8 mouse cellular contexts compared by ENCODE assay signal in genomic region chr7:120124844-120125243, GRCm38 (mm10). TPM values are rescaled to one million over a fixed set of nuclear protein-coding genes. Genes with fewer than 3 reads are reported as not detected.
A peak's percentile ranks its signal among the peaks of the same experiment; 100 is the strongest.
DNase-seq lines count a peak whose midpoint lies in the region; ATAC-seq lines count a peak whose summit lies in the region.

No protein-coding gene starts in this region.

- H3K9me3 ChIP-seq in hindbrain, embryonic 11.5 days (ENCODE audit: control insufficient read depth, low read length): no peaks in the 10 kb centered on the region
- H3K9me3 ChIP-seq in lung, embryonic 15.5 days: no peaks in the 10 kb centered on the region

- ATAC-seq in hindbrain, embryonic 11.5 days (ENCODE audit: low FRiP score): peak; percentile 79
- ATAC-seq in lung, embryonic 15.5 days (ENCODE audit: borderline replicate concordance, extremely low read depth, low FRiP score, low TSS enrichment): peak; percentile 81

- no peaks in the 10 kb centered on the region for H3K4me1 ChIP-seq in hindbrain, embryonic 11.5 days (replicated peaks; ENCODE audit: control insufficient read depth, insufficient read depth, low read length)
- peaks cover 35% of the 10 kb centered on the region for H3K4me1 ChIP-seq in lung, embryonic 15.5 days

- H3K4me2 ChIP-seq in hindbrain, embryonic 11.5 days (replicated peaks; ENCODE audit: low read depth, low read length): no peak overlapping the region
- no peak overlapping the region for H3K4me2 ChIP-seq in lung, embryonic 15.5 days

- DNase-seq in Muller cell, postnatal 12 days (ENCODE audit: inconsistent ontology term): peak; percentile 83
- DNase-seq in cerebellum, adult 8-10 months: peak; percentile 66
- DNase-seq in frontal cortex, adult 2 months (ENCODE audit: extremely low spot score in 1 of 2, low spot score in 1 of 2): peak; percentile 41 to 89
- DNase-seq in hindbrain, embryonic 11.5 days (ENCODE audit: low spot score): peak; percentile 83
- DNase-seq in layer of hippocampus, adult 9-11 months: peak; percentile 76
- DNase-seq in ovary, postnatal 36 days (ENCODE audit: low spot score): peak; percentile 41
- peak; percentile 65 for DNase-seq in urinary bladder, postnatal 36 days (ENCODE audit: low spot score in 2 of 2)

- no peak overlapping the region for H3K27ac ChIP-seq in hindbrain, embryonic 11.5 days (ENCODE audit: low read depth, low read length)
- H3K27ac ChIP-seq in lung, embryonic 15.5 days: peak overlapping the region; percentile 59; the same call in 1 of the 2 replicates

- no peaks in the 10 kb centered on the region for H3K36me3 ChIP-seq in hindbrain, embryonic 11.5 days (ENCODE audit: control insufficient read depth, insufficient read depth, low read length)
- H3K36me3 ChIP-seq in lung, embryonic 15.5 days: peaks cover 8% of the 10 kb centered on the region

- no peaks in the 10 kb centered on the region for H3K27me3 ChIP-seq in hindbrain, embryonic 11.5 days (ENCODE audit: control insufficient read depth, insufficient read depth, low read length)
- H3K27me3 ChIP-seq in lung, embryonic 15.5 days: no peaks in the 10 kb centered on the region

- H3K9ac ChIP-seq in hindbrain, embryonic 11.5 days (ENCODE audit: low read depth, low read length): no peak overlapping the region
- H3K9ac ChIP-seq in lung, embryonic 15.5 days: no peak overlapping the region

- no peak overlapping the region for H3K4me3 ChIP-seq in hindbrain, embryonic 11.5 days (ENCODE audit: low read depth, low read length)
- H3K4me3 ChIP-seq in lung, embryonic 15.5 days: no peak overlapping the region

- 8% methylated on average over 3 of the region's 3 CpGs for WGBS in hindbrain, embryonic 11.5 days
- 0% methylated on average over 3 of the region's 3 CpGs for WGBS in lung, embryonic 15.5 days

RNA-seq across cellular contexts. Expression of gene Zp2, which starts 20.2 kb away (rescaled TPM):
- 0.24 and 0.32 TPM in 2 replicates for polyA plus RNA-seq in frontal cortex, adult 2 months (2012; rRNA removed)
- not detected in 2 replicates for polyA plus RNA-seq in hindbrain, embryonic 11.5 days (2014; fragmentation: Nextera tagmentation; extraction: Ambion mirVana)
- not detected in 2 replicates for polyA plus RNA-seq in lung, embryonic 15.5 days (2015; fragmentation: Nextera tagmentation; extraction: Ambion mirVana)

RNA-seq across cellular contexts. Expression of gene Tmem159, which starts 22.7 kb away (rescaled TPM):
- 12.0 and 14.8 TPM in 2 replicates for polyA plus RNA-seq in frontal cortex, adult 2 months (2012; rRNA removed)
- 19.1 and 22.2 TPM in 2 replicates for polyA plus RNA-seq in hindbrain, embryonic 11.5 days (2014; fragmentation: Nextera tagmentation; extraction: Ambion mirVana)
- polyA plus RNA-seq in lung, embryonic 15.5 days (2015; fragmentation: Nextera tagmentation; extraction: Ambion mirVana): 42.5 and 43.7 TPM in 2 replicates

RNA-seq across cellular contexts. Expression of gene Dnah3, which starts 29.8 kb away (rescaled TPM):
- 0.02 and 0.06 TPM in 2 replicates for polyA plus RNA-seq in frontal cortex, adult 2 months (2012; rRNA removed)
- polyA plus RNA-seq in hindbrain, embryonic 11.5 days (2014; fragmentation: Nextera tagmentation; extraction: Ambion mirVana): 0.34 TPM in 1 of 2 replicates, not detected in the other
- 0.40 and 0.60 TPM in 2 replicates for polyA plus RNA-seq in lung, embryonic 15.5 days (2015; fragmentation: Nextera tagmentation; extraction: Ambion mirVana)

RNA-seq across cellular contexts. Expression of gene Anks4b, which starts 48.8 kb away (rescaled TPM):
- 0.06 and 0.12 TPM in 2 replicates for polyA plus RNA-seq in frontal cortex, adult 2 months (2012; rRNA removed)
- 0.08 TPM in 1 of 2 replicates, not detected in the other for polyA plus RNA-seq in hindbrain, embryonic 11.5 days (2014; fragmentation: Nextera tagmentation; extraction: Ambion mirVana)
- not detected in 2 replicates for polyA plus RNA-seq in lung, embryonic 15.5 days (2015; fragmentation: Nextera tagmentation; extraction: Ambion mirVana)
